Mouse (Mus musculus) kidney, embryonic 14.5 days (tissue): ENCODE results near the gene Gipc2. TPM values are rescaled to one million over a fixed set of nuclear protein-coding genes. Genes with fewer than 3 reads are reported as not detected.
A peak's percentile ranks its signal among the peaks of the same experiment; 100 is the strongest.

ENCODE experiments used
- ATAC-seq: fragments of 200-750 bp; cut with Nextera tagmentation; 2 replicates; pipeline ENCODE4 v1.8.0; 2017; ENCODE audit warnings: moderate number of reproducible peaks, mild to moderate bottlenecking, moderate TSS enrichment, moderate library complexity; ENCODE audit not compliant: low FRiP score, low TSS enrichment
- H3K27ac ChIP-seq: fragments of 300-500 bp; sonication (generic); 2 replicates; pipeline ENCODE4 v1.5.1; 2014; ENCODE audit warnings: low read depth, mild to moderate bottlenecking, low read length, moderate library complexity, mixed read lengths
- H3K27me3 ChIP-seq: fragments of 300-500 bp; sonication (generic); 2 replicates; pipeline ENCODE4 v1.6.1; 2014; ENCODE audit warnings: mild to moderate bottlenecking, low read length; ENCODE audit not compliant: control insufficient read depth, insufficient read depth
- H3K36me3 ChIP-seq: fragments of 300-500 bp; sonication (generic); 2 replicates; pipeline ENCODE4 v1.6.1; 2014; ENCODE audit warnings: low read length, mixed read lengths; ENCODE audit not compliant: control insufficient read depth, insufficient read depth
- H3K4me1 ChIP-seq: fragments of 300-500 bp; sonication (generic); 2 replicates; pipeline ENCODE4 v1.6.1; 2014; ENCODE audit warnings: low read length, mixed read lengths; ENCODE audit not compliant: control insufficient read depth, insufficient read depth
- H3K4me2 ChIP-seq: fragments of 300-500 bp; sonication (generic); replicated peaks from 2 replicates; pipeline ENCODE4 v1.6.1; 2014; ENCODE audit warnings: low read depth, mild to moderate bottlenecking, low read length
- H3K4me3 ChIP-seq: fragments of 300-500 bp; sonication (generic); 2 replicates; pipeline ENCODE4 v1.5.1; 2014; ENCODE audit warnings: mild to moderate bottlenecking, low read length
- H3K9ac ChIP-seq: fragments of 300-500 bp; sonication (generic); 2 replicates; pipeline ENCODE4 v1.6.1; 2014; ENCODE audit warnings: low read depth, mild to moderate bottlenecking, low read length, moderate library complexity
- H3K9me3 ChIP-seq: fragments of 300-500 bp; sonication (generic); 2 replicates; pipeline ENCODE4 v1.6.1; 2016; ENCODE audit warnings: low read length; ENCODE audit not compliant: control insufficient read depth
- WGBS: fragments of 180-500 bp; shearing (Covaris S2); extraction: QIAGEN DNeasy Blood & Tissue Kit; methylation state at CpG from one replicate; pipeline ENCODE4 v1.1.7; 2014; 5-methylcytosine and 5-hydroxymethylcytosine counted together
- polyA plus RNA-seq: library from polyadenylated mRNA; unstranded; fragments of >200 nt; fragmentation: Nextera tagmentation; extraction: Ambion mirVana; gene quantifications from 2 replicates; pipeline ENCODE4 v1.2.1, GENCODE M21; 2014

The Gipc2 gene
- polyA plus RNA-seq, 1 experiment from 2014 or later: 22.2 TPM

- no peaks in the 10 kb centered on the region for H3K36me3 ChIP-seq
- H3K27ac ChIP-seq: no peak overlapping the region
- WGBS: 69% methylated on average over 3 of the region's 3 CpGs
- no peaks in the 10 kb centered on the region for H3K9me3 ChIP-seq
- ATAC-seq: peak; percentile 57
- H3K4me1 ChIP-seq: no peaks in the 10 kb centered on the region
- H3K27me3 ChIP-seq: no peaks in the 10 kb centered on the region
- H3K9ac ChIP-seq: no peak overlapping the region
- H3K4me3 ChIP-seq: no peak overlapping the region
- H3K4me2 ChIP-seq: no peak overlapping the region
Observed at GRCm38 (mm10) chr3:152122720-152123119, 43.3 kb downstream of the Gipc2 start.

GRCm38 (mm10) chr3:152122101-152122500, 43.9 kb downstream of the Gipc2 start:
- Histone ChIP-seq H3K4me2 (no peak overlapping the region), H3K27ac (no peak overlapping the region), H3K9me3 (no peaks in the 10 kb centered on the region), H3K9ac (no peak overlapping the region), H3K4me3 (no peak overlapping the region), H3K4me1 (no peaks in the 10 kb centered on the region), H3K36me3 (no peaks in the 10 kb centered on the region), H3K27me3 (no peaks in the 10 kb centered on the region)
- peak; percentile 56; the same call in 1 of the 2 replicates for ATAC-seq
- WGBS: 36% methylated on average over 6 of the region's 6 CpGs

- no peaks in the 10 kb centered on the region for H3K27me3 ChIP-seq
- no peak overlapping the region for H3K9ac ChIP-seq
- H3K4me2 ChIP-seq: no peak overlapping the region
- ATAC-seq: no peak
- H3K9me3 ChIP-seq: no peaks in the 10 kb centered on the region
- H3K4me1 ChIP-seq: no peaks in the 10 kb centered on the region
- H3K36me3 ChIP-seq: no peaks in the 10 kb centered on the region
- H3K27ac ChIP-seq: no peak overlapping the region
- 86% methylated on average over 11 of the region's 11 CpGs for WGBS
- H3K4me3 ChIP-seq: no peak overlapping the region
Observed at GRCm38 (mm10) chr3:152121169-152122009, 44.6 kb downstream of the Gipc2 start.

GRCm38 (mm10) chr3:152119987-152120386, 46.0 kb downstream of the Gipc2 start:
- H3K36me3 ChIP-seq: no peaks in the 10 kb centered on the region
- no peak overlapping the region for H3K9ac ChIP-seq
- WGBS: 58% methylated on average over 4 of the region's 4 CpGs
- no peaks in the 10 kb centered on the region for H3K4me1 ChIP-seq
- H3K27ac ChIP-seq: no peak overlapping the region
- no peak overlapping the region for H3K4me3 ChIP-seq
- H3K9me3 ChIP-seq: no peaks in the 10 kb centered on the region
- H3K27me3 ChIP-seq: no peaks in the 10 kb centered on the region
- no peak for ATAC-seq
- H3K4me2 ChIP-seq: no peak overlapping the region

DNA sequence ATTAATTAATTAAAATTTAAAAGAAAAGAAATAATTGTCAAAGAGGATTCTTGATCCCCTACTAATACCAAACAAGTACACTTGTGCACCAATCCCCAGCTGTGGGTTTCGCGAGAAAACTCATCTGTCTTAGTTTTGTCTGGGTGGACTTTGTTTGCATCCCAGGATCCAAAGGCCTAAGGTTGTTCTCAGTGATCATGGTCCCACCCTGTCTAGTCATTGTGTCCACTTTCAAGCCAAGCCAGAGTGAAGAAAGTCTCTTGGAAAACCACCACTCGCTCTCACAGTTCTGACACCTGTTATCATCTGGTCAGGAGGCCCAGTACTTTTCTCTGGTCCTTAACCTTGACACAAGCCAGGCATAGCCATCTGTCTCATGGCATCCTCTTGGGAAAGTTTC, 48.1 kb downstream of the Gipc2 start:
- Histone ChIP-seq H3K27me3 (no peaks in the 10 kb centered on the region), H3K4me3 (no peak overlapping the region), H3K27ac (no peak overlapping the region), H3K9ac (no peak overlapping the region), H3K9me3 (no peaks in the 10 kb centered on the region), H3K4me1 (peaks cover 9% of the 10 kb centered on the region; the same call in 1 of the 2 replicates), H3K4me2 (no peak overlapping the region), H3K36me3 (no peaks in the 10 kb centered on the region)
- WGBS: 94% methylated on average over 3 of the region's 3 CpGs
- ATAC-seq: no peak

DNA sequence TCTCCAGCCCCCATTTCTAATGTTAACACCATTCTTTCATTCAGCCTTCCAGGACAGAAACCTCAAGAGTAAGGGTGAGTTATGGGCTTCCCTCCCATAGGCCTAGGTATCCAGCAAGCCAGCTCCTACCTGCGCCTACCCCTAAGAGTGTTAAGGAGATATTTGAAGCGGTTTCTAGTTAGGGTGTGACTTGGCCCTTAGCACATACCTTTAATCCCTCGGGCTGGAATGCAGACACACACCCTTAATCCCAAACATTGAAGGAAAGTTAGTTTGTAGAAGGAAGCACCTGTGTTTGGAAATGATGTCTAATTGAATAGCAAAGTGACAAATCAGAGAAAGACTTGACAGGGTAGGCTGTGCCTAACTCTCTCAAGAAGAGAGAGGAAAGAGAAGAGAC, 49.9 kb downstream of the Gipc2 start:
- 88% methylated on average over 3 of the region's 3 CpGs for WGBS
- no peak for ATAC-seq
- no peaks in the 10 kb centered on the region for H3K9me3 ChIP-seq
- no peak overlapping the region for H3K9ac ChIP-seq
- H3K36me3 ChIP-seq: no peaks in the 10 kb centered on the region
- no peak overlapping the region for H3K4me2 ChIP-seq
- H3K4me3 ChIP-seq: no peak overlapping the region
- no peak overlapping the region for H3K27ac ChIP-seq
- H3K4me1 ChIP-seq: peaks cover 13% of the 10 kb centered on the region; the same call in 1 of the 2 replicates
- H3K27me3 ChIP-seq: no peaks in the 10 kb centered on the region

- H3K4me2 ChIP-seq: no peak overlapping the region
- no peaks in the 10 kb centered on the region for H3K36me3 ChIP-seq
- H3K27me3 ChIP-seq: no peaks in the 10 kb centered on the region
- peak; percentile 85 for ATAC-seq
- WGBS: 7% methylated on average over 10 of the region's 10 CpGs
- no peaks in the 10 kb centered on the region for H3K9me3 ChIP-seq
- H3K9ac ChIP-seq: no peak overlapping the region
- no peak overlapping the region for H3K27ac ChIP-seq
- no peak overlapping the region for H3K4me3 ChIP-seq
- peaks cover 13% of the 10 kb centered on the region; the same call in 1 of the 2 replicates for H3K4me1 ChIP-seq
Observed at GRCm38 (mm10) chr3:152114786-152115185, 51.2 kb downstream of the Gipc2 start.

- 0 out of 2 replicates have a peak, but pooled peaks have one; percentile 14 for ATAC-seq
- H3K36me3 ChIP-seq: no peaks in the 10 kb centered on the region
- H3K27ac ChIP-seq: no peak overlapping the region
- peaks cover 13% of the 10 kb centered on the region; the same call in 1 of the 2 replicates for H3K4me1 ChIP-seq
- no peak overlapping the region for H3K9ac ChIP-seq
- 0 out of 2 replicates have a peak, but pooled peaks cover 2% of the 10 kb centered on the region for H3K27me3 ChIP-seq
- no peaks in the 10 kb centered on the region for H3K9me3 ChIP-seq
- no peak overlapping the region for H3K4me3 ChIP-seq
- WGBS: 33% methylated on average over 4 of the region's 4 CpGs
- no peak overlapping the region for H3K4me2 ChIP-seq
Observed at GRCm38 (mm10) chr3:152114222-152114621, 51.8 kb downstream of the Gipc2 start.

GRCm38 (mm10) chr3:152113496-152113895, 52.5 kb downstream of the Gipc2 start:
- Histone ChIP-seq H3K9ac (no peak overlapping the region), H3K27ac (no peak overlapping the region), H3K4me3 (no peak overlapping the region), H3K27me3 (0 out of 2 replicates have a peak, but pooled peaks cover 2% of the 10 kb centered on the region), H3K36me3 (no peaks in the 10 kb centered on the region), H3K4me2 (no peak overlapping the region), H3K9me3 (no peaks in the 10 kb centered on the region), H3K4me1 (peaks cover 17% of the 10 kb centered on the region; the same call in 1 of the 2 replicates)
- no peak; the same call in 1 of the 2 replicates for ATAC-seq
- 73% methylated on average over 7 of the region's 7 CpGs for WGBS
